Mouse (Mus musculus) 3134 (cell line): ENCODE measurements around the gene Pyroxd2.

Source experiments
- DNase-seq: peaks from one replicate; pipeline ENCODE4 v3.0.0-alpha.2; 2011; ENCODE audit warnings: low spot score; ENCODE audit not compliant: insufficient read length; ENCODE audit errors: extremely low read depth

The Pyroxd2 gene

GRCm38 (mm10) chr19:42745869-42746224, 6.7 kb downstream of the Pyroxd2 start:
- no peak for DNase-seq

DNA sequence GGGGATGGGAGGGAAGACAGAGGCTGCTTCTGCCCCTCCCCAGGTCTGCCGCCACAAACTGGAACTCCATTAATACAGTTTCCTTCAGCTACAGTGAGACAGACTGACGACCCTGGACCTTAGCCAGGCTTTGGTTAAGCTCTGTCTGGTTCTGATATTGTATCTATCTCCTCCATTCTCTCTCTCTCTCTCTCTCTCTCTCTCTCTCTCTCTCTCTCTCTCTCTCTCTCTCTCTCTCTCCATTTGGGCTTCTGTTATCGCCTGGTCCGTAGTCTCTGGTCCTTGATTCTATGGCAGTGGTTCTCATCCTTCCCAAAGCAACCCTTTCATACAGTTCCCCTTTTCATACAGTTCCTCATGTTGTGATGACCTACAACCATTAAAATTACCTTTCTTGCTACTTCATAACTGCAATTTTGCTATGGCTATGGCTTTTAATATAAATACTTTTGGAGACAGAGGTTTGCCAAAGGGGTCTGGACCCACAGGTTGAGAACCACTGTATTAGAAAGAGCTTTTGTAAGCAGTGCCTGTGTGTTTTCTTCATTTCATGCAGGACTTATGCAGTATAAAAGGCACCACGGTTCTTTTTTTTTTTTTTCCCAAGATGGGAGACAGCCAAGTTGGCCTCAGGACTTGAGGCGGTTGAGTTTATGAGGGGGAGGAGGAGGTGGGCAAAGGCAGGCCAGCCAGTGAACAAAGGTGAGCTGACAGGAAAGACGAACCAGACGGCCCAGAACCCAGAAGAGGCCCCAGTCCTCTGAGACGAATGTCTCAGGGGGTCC, 7.3 kb downstream of the Pyroxd2 start:
- DNase-seq: no peak

GRCm38 (mm10) chr19:42744162-42744586, 8.4 kb downstream of the Pyroxd2 start:
- peak; percentile 50 for DNase-seq

GRCm38 (mm10) chr19:42743261-42743660, 9.3 kb downstream of the Pyroxd2 start:
- no peak for DNase-seq

GRCm38 (mm10) chr19:42741884-42742283, 10.7 kb downstream of the Pyroxd2 start:
- DNase-seq: no peak

DNA sequence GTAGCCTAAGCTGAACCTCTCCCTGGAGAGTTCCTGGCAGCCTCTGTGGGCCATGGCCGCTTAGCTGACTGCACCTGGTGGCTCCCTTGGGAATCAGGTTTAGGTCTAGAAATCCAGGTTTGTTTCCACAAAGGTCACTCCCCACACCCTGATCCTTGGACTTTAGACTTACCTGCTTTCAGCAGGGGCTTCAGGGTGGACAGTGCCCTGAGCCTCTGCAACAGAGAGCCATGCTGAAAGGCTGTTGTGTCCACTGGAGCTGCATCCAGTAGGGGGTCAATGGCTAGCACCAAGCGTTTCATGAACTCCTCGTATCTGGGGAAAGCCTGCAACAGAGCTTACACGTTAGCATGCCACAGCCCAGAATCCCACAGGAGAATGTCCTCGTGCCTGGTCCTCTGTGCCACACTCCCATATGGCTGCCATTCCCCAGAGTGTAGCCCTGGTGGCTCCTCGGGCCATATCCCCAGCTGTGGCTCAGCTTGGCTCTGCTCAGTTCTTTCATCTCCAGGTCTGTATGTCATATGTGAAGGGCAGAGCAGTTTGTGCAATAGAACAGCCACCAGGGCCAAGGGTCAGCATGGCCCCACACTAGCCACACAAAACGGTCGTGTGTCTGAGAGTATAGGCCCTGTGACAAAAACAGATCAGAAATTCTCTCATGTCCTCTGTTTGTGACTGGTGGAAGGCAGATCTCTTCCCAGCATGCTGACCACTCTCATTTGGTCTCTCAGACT, 12.2 kb downstream of the Pyroxd2 start:
- DNase-seq: no peak

DNA sequence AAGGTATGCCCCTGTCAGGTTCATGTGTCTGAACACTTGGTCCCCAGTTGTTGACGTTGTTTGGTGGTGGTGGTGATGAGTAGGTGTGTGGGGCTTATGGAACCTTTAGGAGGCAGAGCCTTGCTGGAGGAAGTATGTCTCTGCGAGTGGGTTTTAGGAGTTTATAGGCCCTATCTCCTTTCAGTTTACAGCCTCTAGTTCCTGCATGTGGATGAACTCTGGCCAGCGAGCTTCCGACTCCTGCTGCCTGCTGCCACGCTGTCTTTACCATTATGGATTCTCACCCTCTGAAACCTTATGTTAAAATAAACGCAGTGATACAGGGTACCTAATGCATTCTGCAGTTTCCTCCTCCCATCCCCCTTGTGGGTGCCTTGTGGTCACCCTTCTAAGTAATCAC, 12.8 kb downstream of the Pyroxd2 start:
- no peak for DNase-seq

- DNase-seq: no peak
These were observed 14.8 kb downstream of the Pyroxd2 start for GRCm38 (mm10) chr19:42737753-42738152.

DNA sequence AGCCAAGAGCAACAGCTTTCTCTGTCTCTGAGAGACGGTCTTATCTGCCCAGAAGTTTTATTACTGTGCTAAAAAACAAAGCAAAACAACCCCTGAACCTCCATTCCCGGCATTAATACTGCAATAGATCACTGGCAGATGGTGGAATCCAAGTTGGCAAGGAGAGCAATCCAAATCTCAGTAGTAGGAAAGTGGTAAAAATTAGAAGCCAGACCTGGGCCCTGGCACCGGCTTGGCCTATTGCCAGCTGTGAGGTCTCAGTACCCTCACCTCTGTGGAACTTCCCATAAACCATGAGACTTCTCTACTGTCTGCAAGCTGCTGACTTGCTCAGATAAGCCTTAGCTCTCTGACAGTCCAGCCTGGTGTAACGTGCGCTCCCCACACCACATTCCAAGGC, 17.6 kb downstream of the Pyroxd2 start:
- no peak for DNase-seq

GRCm38 (mm10) chr19:42727424-42727823, 25.2 kb downstream of the Pyroxd2 start:
- no peak for DNase-seq

- no peak for DNase-seq
These were observed 25.8 kb downstream of the Pyroxd2 start for GRCm38 (mm10) chr19:42726766-42727165.

DNA sequence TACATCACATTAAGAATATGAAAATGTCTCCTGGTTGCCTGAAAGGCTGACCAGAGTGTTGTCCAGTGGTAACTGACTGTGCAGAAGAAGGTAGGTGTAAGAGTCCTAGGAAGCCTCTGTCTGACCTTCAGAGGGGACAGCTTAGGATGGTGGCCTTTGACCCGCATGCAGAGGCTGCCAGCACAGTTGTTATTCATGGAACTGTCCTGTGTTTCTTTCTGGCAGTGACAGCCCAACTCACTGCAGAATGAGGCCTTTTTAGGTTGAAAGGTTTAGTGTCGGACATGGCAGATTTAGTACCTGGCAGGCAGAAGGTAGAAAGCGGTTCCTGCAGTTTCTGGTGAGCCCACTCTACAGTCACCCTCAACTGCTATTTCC, 26.6 kb downstream of the Pyroxd2 start:
- no peak for DNase-seq

GRCm38 (mm10) chr19:42725056-42725972, 27.3 kb downstream of the Pyroxd2 start:
- no peak for DNase-seq

DNA sequence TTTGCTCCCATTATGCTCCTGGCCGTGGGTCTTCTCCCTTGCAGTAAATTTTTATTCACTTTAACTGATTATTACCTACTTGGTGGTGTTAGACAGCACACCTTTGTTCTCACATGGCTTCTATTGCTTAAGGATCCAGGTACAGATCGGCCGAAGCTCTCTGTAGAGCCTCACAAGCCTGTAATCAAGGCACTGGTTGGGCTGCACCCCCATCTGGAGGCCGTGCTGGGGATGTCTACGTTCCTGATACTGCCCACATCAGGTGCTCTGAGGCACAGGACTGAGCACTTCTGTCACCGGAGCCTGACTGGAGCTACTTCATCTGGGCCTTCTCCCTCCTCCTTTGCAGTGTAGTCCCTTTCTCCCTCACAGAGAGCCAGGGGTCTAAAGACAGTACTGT, 29.3 kb downstream of the Pyroxd2 start:
- DNase-seq: no peak

DNA sequence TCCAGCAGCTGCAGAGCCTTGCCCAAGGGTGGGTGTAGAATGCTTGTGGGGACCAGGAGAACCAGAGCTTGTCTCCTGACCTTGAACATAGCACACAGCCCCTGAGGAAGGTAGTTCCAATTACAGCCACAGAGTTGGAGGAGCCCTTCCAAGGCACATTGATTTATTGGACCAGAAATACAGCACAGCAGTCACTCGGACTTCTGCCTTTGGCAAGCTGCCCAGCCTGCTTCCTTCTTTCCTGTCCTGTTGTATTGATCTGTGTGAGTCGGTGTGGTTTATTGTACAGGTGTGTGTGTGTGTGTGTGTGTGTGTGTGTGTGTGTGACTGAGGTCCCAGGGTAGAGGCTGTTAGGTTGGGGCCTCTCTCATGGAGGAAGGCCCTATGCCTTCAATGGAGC, 30.1 kb downstream of the Pyroxd2 start:
- no peak for DNase-seq

DNA sequence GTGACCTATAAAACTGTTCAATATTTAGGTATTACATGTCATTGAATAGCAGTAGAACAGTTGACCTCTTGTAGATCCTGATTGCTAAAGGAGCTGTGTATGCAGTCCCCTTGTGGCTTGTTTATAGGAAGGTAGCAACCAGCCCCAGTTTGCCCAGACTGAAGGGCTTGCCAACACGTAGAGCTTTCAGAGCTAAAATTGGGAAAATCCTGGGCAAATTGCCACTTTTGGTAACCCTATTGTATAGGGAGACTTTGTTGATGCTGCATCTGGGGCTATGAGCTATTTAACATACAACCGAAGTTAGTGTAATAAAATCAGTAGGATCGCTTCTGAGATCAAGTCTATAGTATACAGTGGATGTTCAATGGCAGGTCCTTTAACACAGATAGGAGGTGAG, 34.5 kb downstream of the Pyroxd2 start:
- no peak for DNase-seq

GRCm38 (mm10) chr19:42717668-42718067, 34.9 kb downstream of the Pyroxd2 start:
- no peak for DNase-seq

GRCm38 (mm10) chr19:42716507-42716906, 36.1 kb downstream of the Pyroxd2 start:
- no peak for DNase-seq

DNA sequence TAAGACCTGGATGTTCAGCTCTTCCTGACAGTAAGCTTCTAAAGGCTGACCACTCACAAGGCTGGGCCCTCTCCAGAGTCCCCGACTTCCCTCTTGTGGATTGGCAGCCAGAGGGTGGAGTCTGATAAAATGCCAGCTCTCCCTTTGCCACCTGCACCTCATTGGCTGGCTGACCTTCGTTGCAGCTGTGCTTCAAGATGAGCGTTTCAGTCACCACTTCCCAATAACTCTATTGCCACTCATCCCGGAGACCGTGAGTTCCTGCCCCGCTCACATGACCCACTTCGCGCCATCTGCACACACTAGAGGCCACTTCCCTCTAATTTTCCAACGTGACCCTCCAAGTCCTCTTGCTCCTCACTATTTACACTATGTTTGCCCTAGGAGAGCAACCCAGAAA, 38.8 kb downstream of the Pyroxd2 start:
- no peak for DNase-seq

DNA sequence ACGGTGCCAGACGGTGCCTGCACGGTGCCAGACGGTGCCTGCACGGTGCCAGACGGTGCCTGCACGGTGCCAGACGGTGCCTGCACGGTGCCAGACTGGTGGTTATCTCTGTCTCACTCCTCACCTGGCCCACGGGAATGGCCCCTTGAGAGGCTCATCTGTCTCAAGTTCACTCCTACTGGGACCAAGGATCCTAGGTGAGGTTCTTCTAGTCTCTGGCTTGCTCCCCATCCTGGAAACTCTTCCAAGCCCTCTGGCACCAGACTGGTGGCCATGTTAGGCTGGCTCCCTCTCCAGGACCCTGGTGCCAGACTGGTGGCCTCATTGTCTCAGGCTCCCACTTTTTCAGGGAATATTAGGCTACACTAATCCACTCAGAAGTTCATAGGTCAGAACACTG, 53.1 kb downstream of the Pyroxd2 start:
- no peak for DNase-seq

DNA sequence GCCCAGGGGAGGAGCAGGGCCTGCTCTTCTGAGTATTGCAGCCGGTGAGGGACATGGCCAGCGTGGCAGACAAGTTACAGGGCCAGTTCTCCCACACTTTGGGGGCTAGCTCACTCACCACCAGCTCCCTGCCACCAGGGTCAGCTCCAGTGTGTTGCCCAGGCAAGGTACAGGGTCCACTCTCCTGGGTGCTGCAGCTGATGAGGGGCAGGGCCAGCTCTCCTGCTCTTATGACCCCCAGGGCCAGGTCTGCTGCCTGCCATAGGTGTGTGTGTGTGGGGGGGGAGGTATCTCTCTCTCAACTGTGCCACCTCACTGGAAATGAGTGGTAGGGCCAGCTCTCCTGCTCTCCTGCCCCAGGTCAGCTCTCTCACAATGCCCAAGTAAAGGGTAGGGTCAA, 54.0 kb downstream of the Pyroxd2 start:
- no peak for DNase-seq
